Mouse (Mus musculus): Measurements from ENCODE around the gene Ppfia1. TPM values are rescaled to one million over a fixed set of nuclear protein-coding genes. Genes with fewer than 3 reads are reported as not detected.

Ppfia1 gene
- polyA plus RNA-seq, 1 experiment from 2014 or later, result 33.1 TPM

GRCm38 (mm10) chr7:144480314-144480713 lies 73.2 kb downstream of the Ppfia1 start:
- Histone ChIP-seq H3K4me2 (ENCODE audit: low read length) (no peak overlapping the region), H3K4me3 (ENCODE audit: low read depth, low read length) (no peak overlapping the region), H3K9me3 (ENCODE audit: control insufficient read depth, low read length) (no peaks in the 10 kb centered on the region), H3K36me3 (ENCODE audit: control insufficient read depth, insufficient read depth, low read length) (peaks cover 82% of the 10 kb centered on the region), H3K9ac (ENCODE audit: low read length) (no peak overlapping the region), H3K4me1 (replicated peaks; ENCODE audit: control insufficient read depth, insufficient read depth, low read length) (no peaks in the 10 kb centered on the region), H3K27ac (ENCODE audit: low read depth) (no peak overlapping the region), H3K27me3 (replicated peaks; ENCODE audit: control insufficient read depth, insufficient read depth, low read length) (no peaks in the 10 kb centered on the region)
- DNase-seq (ENCODE audit: low spot score) (no peak), ATAC-seq (replicated peaks; ENCODE audit: low FRiP score, low TSS enrichment, low read depth) (no peak)

- 90% methylated on average over 1 of the region's 1 CpGs for WGBS
These were observed 74.0 kb downstream of the Ppfia1 start for GRCm38 (mm10) chr7:144479569-144479968.

GRCm38 (mm10) chr7:144475741-144476140 lies 77.8 kb downstream of the Ppfia1 start:
- Histone ChIP-seq H3K4me3 (ENCODE audit: low read depth, low read length) (no peak overlapping the region), H3K4me2 (ENCODE audit: low read length) (no peak overlapping the region), H3K27ac (ENCODE audit: low read depth) (no peak overlapping the region), H3K36me3 (ENCODE audit: control insufficient read depth, insufficient read depth, low read length) (peaks cover 40% of the 10 kb centered on the region), H3K9ac (ENCODE audit: low read length) (no peak overlapping the region), H3K4me1 (replicated peaks; ENCODE audit: control insufficient read depth, insufficient read depth, low read length) (no peaks in the 10 kb centered on the region), H3K27me3 (replicated peaks; ENCODE audit: control insufficient read depth, insufficient read depth, low read length) (no peaks in the 10 kb centered on the region), H3K9me3 (ENCODE audit: control insufficient read depth, low read length) (no peaks in the 10 kb centered on the region)
- 83% methylated on average over 3 of the region's 3 CpGs for WGBS
- ATAC-seq (replicated peaks; ENCODE audit: low FRiP score, low TSS enrichment, low read depth) (no peak), DNase-seq (ENCODE audit: low spot score) (no peak)

More at GRCm38 (mm10) chr7:144479569-144479968, 74.0 kb downstream of the Ppfia1 start:
- Histone ChIP-seq H3K9me3 (ENCODE audit: control insufficient read depth, low read length) (no peaks in the 10 kb centered on the region), H3K9ac (ENCODE audit: low read length) (no peak overlapping the region), H3K4me2 (ENCODE audit: low read length) (no peak overlapping the region), H3K4me3 (ENCODE audit: low read depth, low read length) (no peak overlapping the region), H3K27me3 (replicated peaks; ENCODE audit: control insufficient read depth, insufficient read depth, low read length) (no peaks in the 10 kb centered on the region), H3K36me3 (ENCODE audit: control insufficient read depth, insufficient read depth, low read length) (peaks cover 76% of the 10 kb centered on the region), H3K27ac (ENCODE audit: low read depth) (no peak overlapping the region), H3K4me1 (replicated peaks; ENCODE audit: control insufficient read depth, insufficient read depth, low read length) (no peaks in the 10 kb centered on the region)
- DNase-seq (ENCODE audit: low spot score), result no peak
- no peak for ATAC-seq (replicated peaks; ENCODE audit: low FRiP score, low TSS enrichment, low read depth)

GRCm38 (mm10) chr7:144473486-144473885 lies 80.0 kb downstream of the Ppfia1 start:
- no peak for DNase-seq (ENCODE audit: low spot score)
- Histone ChIP-seq H3K36me3 (ENCODE audit: control insufficient read depth, insufficient read depth, low read length) (peaks cover 19% of the 10 kb centered on the region), H3K4me3 (ENCODE audit: low read depth, low read length) (no peak overlapping the region), H3K27ac (ENCODE audit: low read depth) (no peak overlapping the region), H3K4me1 (replicated peaks; ENCODE audit: control insufficient read depth, insufficient read depth, low read length) (peaks cover 5% of the 10 kb centered on the region; the same call in 1 of the 2 replicates), H3K9ac (ENCODE audit: low read length) (no peak overlapping the region), H3K4me2 (ENCODE audit: low read length) (no peak overlapping the region), H3K9me3 (ENCODE audit: control insufficient read depth, low read length) (no peaks in the 10 kb centered on the region), H3K27me3 (replicated peaks; ENCODE audit: control insufficient read depth, insufficient read depth, low read length) (no peaks in the 10 kb centered on the region)
- 60% methylated on average over 4 of the region's 4 CpGs for WGBS
- ATAC-seq (replicated peaks; ENCODE audit: low FRiP score, low TSS enrichment, low read depth), result no peak

GRCm38 (mm10) chr7:144471103-144471502 lies 82.4 kb downstream of the Ppfia1 start:
- H3K4me3 ChIP-seq (ENCODE audit: low read depth, low read length), result peak overlapping the region; percentile 76
- 87% methylated on average over 2 of the region's 2 CpGs for WGBS
- no peaks in the 10 kb centered on the region for H3K27me3 ChIP-seq (replicated peaks; ENCODE audit: control insufficient read depth, insufficient read depth, low read length)
- peak overlapping the region; percentile 5; the same call in 1 of the 2 replicates for H3K27ac ChIP-seq (ENCODE audit: low read depth)
- DNase-seq (ENCODE audit: low spot score), result no peak
- H3K9me3 ChIP-seq (ENCODE audit: control insufficient read depth, low read length), result no peaks in the 10 kb centered on the region
- H3K9ac ChIP-seq (ENCODE audit: low read length), result peak overlapping the region; percentile 83
- no peak for ATAC-seq (replicated peaks; ENCODE audit: low FRiP score, low TSS enrichment, low read depth)
- peak overlapping the region; percentile 78 for H3K4me2 ChIP-seq (ENCODE audit: low read length)
- peaks cover 5% of the 10 kb centered on the region; the same call in 1 of the 2 replicates for H3K4me1 ChIP-seq (replicated peaks; ENCODE audit: control insufficient read depth, insufficient read depth, low read length)
- H3K36me3 ChIP-seq (ENCODE audit: control insufficient read depth, insufficient read depth, low read length), result peaks cover 2% of the 10 kb centered on the region

- peak; percentile 93 for ATAC-seq (replicated peaks; ENCODE audit: low FRiP score, low TSS enrichment, low read depth)
- peak within 1 kb of the TSS; percentile 60 for H3K27ac ChIP-seq (ENCODE audit: low read depth)
- WGBS, result under 1% methylated on average over 30 of the region's 30 CpGs
These were observed 82.9 kb downstream of the Ppfia1 start, which contains the start of gene Cttn for GRCm38 (mm10) chr7:144470545-144471059. Gene Cttn, minus strand, starts transcription at chr7:144471009.

GRCm38 (mm10) chr7:144469908-144470544 lies 83.5 kb downstream of the Ppfia1 start:
- no peaks in the 10 kb centered on the region for H3K9me3 ChIP-seq (ENCODE audit: control insufficient read depth, low read length)
- H3K27me3 ChIP-seq (replicated peaks; ENCODE audit: control insufficient read depth, insufficient read depth, low read length), result no peaks in the 10 kb centered on the region
- H3K9ac ChIP-seq (ENCODE audit: low read length), result peak overlapping the region; percentile 83
- H3K4me2 ChIP-seq (ENCODE audit: low read length), result peak overlapping the region; percentile 78
- 2% methylated on average over 31 of the region's 31 CpGs for WGBS
- ATAC-seq (replicated peaks; ENCODE audit: low FRiP score, low TSS enrichment, low read depth) (peak; percentile 37; the same call in 1 of the 2 replicates), DNase-seq (ENCODE audit: low spot score) (peak; percentile 58)
- peak overlapping the region; percentile 60 for H3K27ac ChIP-seq (ENCODE audit: low read depth)
- peaks cover 12% of the 10 kb centered on the region for H3K36me3 ChIP-seq (ENCODE audit: control insufficient read depth, insufficient read depth, low read length)
- H3K4me1 ChIP-seq (replicated peaks; ENCODE audit: control insufficient read depth, insufficient read depth, low read length), result peaks cover 5% of the 10 kb centered on the region; the same call in 1 of the 2 replicates
- peak overlapping the region; percentile 76 for H3K4me3 ChIP-seq (ENCODE audit: low read depth, low read length)

More at GRCm38 (mm10) chr7:144470545-144471059, 82.9 kb downstream of the Ppfia1 start, which contains the start of gene Cttn:
- Histone ChIP-seq H3K4me2 (ENCODE audit: low read length) (peak within 1 kb of the TSS; percentile 78), H3K4me1 (replicated peaks; ENCODE audit: control insufficient read depth, insufficient read depth, low read length) (peaks cover 5% of the 10 kb centered on the region; the same call in 1 of the 2 replicates), H3K4me3 (ENCODE audit: low read depth, low read length) (peak within 1 kb of the TSS; percentile 76), H3K27me3 (replicated peaks; ENCODE audit: control insufficient read depth, insufficient read depth, low read length) (no peaks in the 10 kb centered on the region), H3K9ac (ENCODE audit: low read length) (peak within 1 kb of the TSS; percentile 83), H3K36me3 (ENCODE audit: control insufficient read depth, insufficient read depth, low read length) (peaks cover 6% of the 10 kb centered on the region), H3K9me3 (ENCODE audit: control insufficient read depth, low read length) (no peaks in the 10 kb centered on the region)
- DNase-seq (ENCODE audit: low spot score), result peak; percentile 92

- peak overlapping the region; percentile 76 for H3K4me3 ChIP-seq (ENCODE audit: low read depth, low read length)
- H3K9ac ChIP-seq (ENCODE audit: low read length), result peak overlapping the region; percentile 83; the same call in 1 of the 2 replicates
- peak overlapping the region; percentile 78 for H3K4me2 ChIP-seq (ENCODE audit: low read length)
- ATAC-seq (replicated peaks; ENCODE audit: low FRiP score, low TSS enrichment, low read depth) (no peak), DNase-seq (ENCODE audit: low spot score) (peak; percentile 61)
- H3K27ac ChIP-seq (ENCODE audit: low read depth), result peak overlapping the region; percentile 60
- no peaks in the 10 kb centered on the region for H3K27me3 ChIP-seq (replicated peaks; ENCODE audit: control insufficient read depth, insufficient read depth, low read length)
- H3K4me1 ChIP-seq (replicated peaks; ENCODE audit: control insufficient read depth, insufficient read depth, low read length), result peaks cover 5% of the 10 kb centered on the region; the same call in 1 of the 2 replicates
- no peaks in the 10 kb centered on the region for H3K9me3 ChIP-seq (ENCODE audit: control insufficient read depth, low read length)
- 14% methylated on average over 4 of the region's 4 CpGs for WGBS
- peaks cover 20% of the 10 kb centered on the region for H3K36me3 ChIP-seq (ENCODE audit: control insufficient read depth, insufficient read depth, low read length)
These were observed 84.3 kb downstream of the Ppfia1 start for GRCm38 (mm10) chr7:144469181-144469641.
